Mouse (Mus musculus): ENCODE measurements around the gene Ctps2. TPM values are rescaled to one million over a fixed set of nuclear protein-coding genes. Genes with fewer than 3 reads are reported as not detected.

The Ctps2 gene
- 303 TPM for polyA plus RNA-seq (2017; shearing (Covaris generic))

DNA sequence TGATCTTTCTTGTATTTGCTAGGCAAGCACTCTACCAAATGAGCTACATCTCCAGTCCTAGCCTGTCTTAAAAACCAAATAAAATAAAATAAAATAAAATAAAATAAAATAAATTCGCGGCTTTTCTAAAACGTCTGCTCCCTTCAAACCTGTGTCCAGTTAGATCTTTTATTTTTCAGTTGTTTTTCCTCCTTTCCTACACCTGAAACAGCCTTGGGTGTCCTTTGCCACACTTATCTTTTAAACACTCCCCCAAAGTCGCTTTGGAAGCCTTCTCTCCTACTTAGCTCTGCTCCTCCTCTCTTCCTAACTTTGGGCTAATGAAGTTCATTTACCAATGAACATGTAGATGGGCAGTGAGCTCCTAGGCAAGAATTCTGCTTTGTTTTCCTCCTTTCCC, at the start of gene Ctps2:
Gene Ctps2, plus strand, starts transcription at position 301 of the 400 bp plus-strand sequence.

DNA sequence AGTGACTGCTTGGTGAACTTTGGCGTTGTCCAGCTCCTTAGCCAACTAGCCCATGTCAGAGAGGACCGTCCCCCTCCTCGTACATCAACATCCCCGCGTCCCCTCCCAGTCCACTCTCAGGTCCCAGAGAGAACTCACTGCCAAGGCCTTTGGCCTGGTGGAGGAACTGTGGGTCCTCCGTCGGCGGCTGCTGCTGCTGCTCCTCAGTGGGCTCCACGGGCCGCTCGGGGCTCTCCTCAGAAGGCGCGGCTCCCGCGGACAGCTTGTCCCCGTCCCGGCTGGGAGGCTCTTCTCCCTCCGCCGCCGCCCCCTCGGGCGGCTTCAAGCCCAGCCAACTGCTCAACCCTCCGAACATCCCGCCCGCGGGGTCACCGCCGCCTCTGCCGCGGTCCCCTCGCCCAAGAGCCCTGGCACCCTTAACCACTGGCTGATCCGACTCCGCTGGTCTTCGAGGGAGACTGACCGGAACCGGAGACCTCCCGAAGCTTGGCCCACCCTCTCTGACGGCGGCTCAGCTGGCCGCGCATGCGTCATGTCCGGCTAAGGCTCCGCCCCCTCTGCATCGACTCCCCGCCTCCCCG, 13.0 kb upstream of the Ctps2 start, which contains the start of gene Syap1:
Gene Syap1, minus strand, starts transcription at position 517 of the 581 bp plus-strand sequence.

GRCm38 (mm10) chrX:162964383-162964782, 63.3 kb downstream of the Ctps2 start, which contains the start of gene S100g:
TSS of gene S100g (minus strand) at chrX:162964599.

Other genes starting within 250 kb of the Ctps2 start
- gene Rbbp7, start 140.8 kb upstream of the Ctps2 start, polyA plus RNA-seq (2017; shearing (Covaris generic)) = 302 TPM
- 18.9 TPM for gene Txlng, start 71.8 kb upstream of the Ctps2 start, polyA plus RNA-seq (2017; shearing (Covaris generic))
- gene Syap1, start 12.8 kb upstream of the Ctps2 start, polyA plus RNA-seq (2017; shearing (Covaris generic)) = 36.6 TPM
- not detected for gene S100g, start 63.4 kb downstream of the Ctps2 start, polyA plus RNA-seq (2017; shearing (Covaris generic))